Mouse (Mus musculus) MEL (cell line): ENCODE measurements at regions not wholly inside any gene's neighbourhood (a gene's known extent, or its start where the extent isn't known, plus 50 kb on each side); places are given as distances from the start of the nearest gene placed in this dataset.

Experiments used
- DNase-seq: peaks from one replicate; pipeline ENCODE4 v3.0.0; 2011; ENCODE audit warnings: low read depth, low spot score
- H3K27ac ChIP-seq: 2 replicates; pipeline ENCODE4 v1.5.1; 2012; ENCODE audit warnings: low read depth, mild to moderate bottlenecking, control low read depth, low read length, moderate library complexity; ENCODE audit not compliant: control insufficient read depth
- H3K27me3 ChIP-seq, 2 experiments: fragments of 150-350 bp in 1 of 2; sonication (generic) in 1 of 2; 2 replicates each; pipeline ENCODE4 v1.6.1; 2012; ENCODE audit warnings: low read length in 2 of 2, mild to moderate bottlenecking in 2 of 2, improper control_type of control experiment in 1 of 2, moderate library complexity in 1 of 2; ENCODE audit not compliant: insufficient read depth in 2 of 2, control insufficient read depth in 1 of 2
- H3K36me3 ChIP-seq, 2 experiments: 2 replicates each; pipeline ENCODE4 v1.6.1; 2012 to 2014; ENCODE audit warnings: low read length in 2 of 2, improper control_type of control experiment in 1 of 2, inconsistent platforms in 1 of 2, mild to moderate bottlenecking in 1 of 2; ENCODE audit not compliant: insufficient read depth in 2 of 2, control insufficient read depth in 1 of 2
- H3K4me1 ChIP-seq, 2 experiments: fragments of 150-350 bp in 1 of 2; sonication (generic) in 1 of 2; 2 replicates each; pipeline ENCODE4 v1.6.1; 2012; ENCODE audit warnings: low read length in 2 of 2, improper control_type of control experiment in 1 of 2, mild to moderate bottlenecking in 1 of 2; ENCODE audit not compliant: insufficient read depth in 2 of 2, control insufficient read depth in 1 of 2
- H3K4me3 ChIP-seq, 2 experiments: fragments of 150-350 bp in 1 of 2; sonication (generic) in 1 of 2; 2 replicates each; pipeline ENCODE4 v1.5.1; 2012; ENCODE audit warnings: low read depth in 2 of 2, low read length in 2 of 2, mild to moderate bottlenecking in 2 of 2, moderate library complexity in 2 of 2, control low read depth in 1 of 2, improper control_type of control experiment in 1 of 2; ENCODE audit not compliant: control insufficient read depth in 1 of 2, insufficient read depth in 1 of 2
- H3K79me2 ChIP-seq: 2 replicates; pipeline ENCODE4 v1.6.1; 2012; ENCODE audit warnings: mild to moderate bottlenecking, low read length, moderate library complexity; ENCODE audit not compliant: control insufficient read depth, poor library complexity, insufficient read depth
- H3K9ac ChIP-seq: 2 replicates; pipeline ENCODE4 v1.6.1; 2012; ENCODE audit warnings: low read depth, mild to moderate bottlenecking, control low read depth, low read length, moderate library complexity; ENCODE audit not compliant: control insufficient read depth, poor library complexity, severe bottlenecking
- H3K9me3 ChIP-seq: fragments of 150-350 bp; sonication (generic); replicated peaks from 2 replicates; pipeline ENCODE4 v1.6.1; 2012; ENCODE audit warnings: mild to moderate bottlenecking, low read length, improper control_type of control experiment, moderate library complexity; ENCODE audit not compliant: insufficient read depth
- BHLHE40 ChIP-seq: IDR thresholded peaks from 2 replicates; pipeline ENCODE4 v1.6.1; 2012; ENCODE audit warnings: low read depth, mild to moderate bottlenecking, inconsistent platforms, low read length, improper control_type of control experiment, borderline replicate concordance
- CHD2 ChIP-seq: IDR thresholded peaks from 2 replicates; pipeline ENCODE4 v1.6.1; 2011; ENCODE audit warnings: low read length, improper control_type of control experiment
- ELF1 ChIP-seq: IDR thresholded peaks from 2 replicates; pipeline ENCODE4 v1.6.1; 2014; ENCODE audit warnings: low read depth, mild to moderate bottlenecking, inconsistent platforms, low read length, improper control_type of control experiment, moderate library complexity
- EP300 ChIP-seq, 2 experiments: IDR thresholded peaks; 2 replicates each; pipeline ENCODE4 v1.6.1; 2011; ENCODE audit warnings: improper control_type of control experiment in 2 of 2, low read length in 2 of 2, low read depth in 1 of 2, mild to moderate bottlenecking in 1 of 2
- GABPA ChIP-seq: IDR thresholded peaks from 2 replicates; pipeline ENCODE4 v1.6.1; 2012; ENCODE audit warnings: low read depth, mild to moderate bottlenecking, inconsistent platforms, low read length, improper control_type of control experiment, moderate library complexity
- GATA1 ChIP-seq: IDR thresholded peaks from 2 replicates; pipeline ENCODE4 v1.6.1; 2011; ENCODE audit warnings: low read depth, low read length, improper control_type of control experiment
- JUND ChIP-seq: IDR thresholded peaks from 2 replicates; pipeline ENCODE4 v1.6.1; 2011; ENCODE audit warnings: low read depth, mild to moderate bottlenecking, improper control_type of control experiment, low read length
- KAT2A ChIP-seq: conservative IDR thresholded peaks from 2 replicates; pipeline ENCODE4 v1.6.1; 2012; ENCODE audit warnings: low read depth, low read length, improper control_type of control experiment, inconsistent platforms
- MAFK ChIP-seq: IDR thresholded peaks from 2 replicates; pipeline ENCODE4 v1.6.1; 2011; ENCODE audit warnings: low read depth, mild to moderate bottlenecking, low read length, improper control_type of control experiment, borderline replicate concordance
- MXI1 ChIP-seq: IDR thresholded peaks from 2 replicates; pipeline ENCODE4 v1.6.1; 2011; ENCODE audit warnings: mild to moderate bottlenecking, low read depth, low read length, improper control_type of control experiment
- MYC ChIP-seq: IDR thresholded peaks from 2 replicates; pipeline ENCODE4 v1.6.1; 2011; ENCODE audit warnings: low read depth, mild to moderate bottlenecking, low read length, improper control_type of control experiment, moderate library complexity
- NELFE ChIP-seq: IDR thresholded peaks from 2 replicates; pipeline ENCODE4 v1.6.1; 2011; ENCODE audit warnings: low read depth, low read length, improper control_type of control experiment
- NRF1 ChIP-seq: IDR thresholded peaks from 2 replicates; pipeline ENCODE4 v1.6.1; 2014; ENCODE audit warnings: low read depth, mild to moderate bottlenecking, inconsistent platforms, low read length, improper control_type of control experiment, moderate library complexity; ENCODE audit not compliant: poor library complexity, insufficient read depth, severe bottlenecking
- POLR2A ChIP-seq, 2 experiments: IDR thresholded peaks; 2 replicates each; pipeline ENCODE4 v1.6.1; 2011 to 2012; ENCODE audit warnings: low read length in 2 of 2, mild to moderate bottlenecking in 2 of 2, control low read depth in 1 of 2, improper control_type of control experiment in 1 of 2, low read depth in 1 of 2, moderate library complexity in 1 of 2; ENCODE audit not compliant: control insufficient read depth in 1 of 2, insufficient read depth in 1 of 2, poor library complexity in 1 of 2
- POLR2AphosphoS2 ChIP-seq: IDR thresholded peaks from 2 replicates; pipeline ENCODE4 v1.6.1; 2011; ENCODE audit warnings: low read length, improper control_type of control experiment
- POLR2AphosphoS5 ChIP-seq: IDR thresholded peaks from 2 replicates; pipeline ENCODE4 v1.6.1; 2012; ENCODE audit warnings: low read depth, borderline replicate concordance, mild to moderate bottlenecking, inconsistent platforms, low read length, moderate library complexity, mixed read lengths
- SIN3A ChIP-seq: IDR thresholded peaks from 2 replicates; pipeline ENCODE4 v1.6.1; 2012; ENCODE audit warnings: low read length, improper control_type of control experiment, inconsistent platforms
- SMC3 ChIP-seq: IDR thresholded peaks from 2 replicates; pipeline ENCODE4 v1.6.1; 2011; ENCODE audit warnings: low read depth, low read length, improper control_type of control experiment
- TAL1 ChIP-seq: IDR thresholded peaks from 2 replicates; pipeline ENCODE4 v1.6.1; 2012; ENCODE audit warnings: mild to moderate bottlenecking, inconsistent platforms, low read length, moderate library complexity, mixed read lengths
- TCF12 ChIP-seq: IDR thresholded peaks from 2 replicates; pipeline ENCODE4 v1.6.1; 2014; ENCODE audit warnings: low read depth, mild to moderate bottlenecking, inconsistent platforms, low read length, improper control_type of control experiment, moderate library complexity
- UBTF ChIP-seq: IDR thresholded peaks from 2 replicates; pipeline ENCODE4 v1.6.1; 2012; ENCODE audit warnings: low read depth, mild to moderate bottlenecking, inconsistent platforms, low read length, improper control_type of control experiment, moderate library complexity, borderline replicate concordance; ENCODE audit not compliant: insufficient read depth
- USF2 ChIP-seq, 2 experiments: IDR thresholded peaks; 2 replicates each; pipeline ENCODE4 v1.6.1; 2011 to 2012; ENCODE audit warnings: improper control_type of control experiment in 2 of 2, low read length in 2 of 2, borderline replicate concordance in 1 of 2, inconsistent platforms in 1 of 2, low read depth in 1 of 2, mild to moderate bottlenecking in 1 of 2; ENCODE audit not compliant: insufficient read depth in 1 of 2
- ZMIZ1 ChIP-seq: IDR thresholded peaks from 2 replicates; pipeline ENCODE4 v1.6.1; 2012; ENCODE audit warnings: low read depth, mild to moderate bottlenecking, inconsistent platforms, low read length, improper control_type of control experiment, moderate library complexity

- H3K4me3 ChIP-seq: no peak overlapping the region
- H3K9ac ChIP-seq: no peak overlapping the region
- DNase-seq: no peak
- H3K79me2 ChIP-seq: no peaks in the 10 kb centered on the region
- no peak overlapping the region for H3K27ac ChIP-seq
- peaks cover 0 to 6% of the 10 kb centered on the region in 2 experiments; a peak in 2 of 4 replicates for H3K4me1 ChIP-seq
- no peaks in the 10 kb centered on the region for H3K9me3 ChIP-seq
- TF ChIP-seq POLR2AphosphoS5 (no peak), MAFK (no peak), GABPA (no peak), POLR2AphosphoS2 (no peak), USF2 (IDR thresholded peaks at IDR 0.05; ENCODE audit: borderline replicate concordance in 1 of 2, insufficient read depth in 1 of 2, low read depth in 1 of 2, low read length in 2 of 2) (no peak), MXI1 (no peak)
- H3K27me3 ChIP-seq: no peaks in the 10 kb centered on the region
- H3K36me3 ChIP-seq: no peaks in the 10 kb centered on the region; a peak in 1 of 4 replicates
Observed at GRCm38 (mm10) chr2:128325456-128325855, 199.6 kb downstream of the Bcl2l11 start.

- H3K4me3 ChIP-seq: no peak overlapping the region
- no peak overlapping the region for H3K9ac ChIP-seq
- TF ChIP-seq SMC3 (no peak), POLR2A (IDR thresholded peaks at IDR 0.05; ENCODE audit: control insufficient read depth in 1 of 2, insufficient read depth in 1 of 2, low read depth in 1 of 2, low read length in 2 of 2, poor library complexity in 1 of 2) (no peak), KAT2A (no peak), SIN3A (no peak), UBTF (no peak), POLR2AphosphoS2 (no peak), GABPA (no peak), ELF1 (no peak), ZMIZ1 (no peak), CHD2 (no peak), USF2 (IDR thresholded peaks at IDR 0.05; ENCODE audit: borderline replicate concordance in 1 of 2, insufficient read depth in 1 of 2, low read depth in 1 of 2, low read length in 2 of 2) (no peak)
- no peaks in the 10 kb centered on the region for H3K27me3 ChIP-seq
- DNase-seq: no peak
- no peak overlapping the region for H3K27ac ChIP-seq
- no peaks in the 10 kb centered on the region for H3K9me3 ChIP-seq
- no peaks in the 10 kb centered on the region for H3K36me3 ChIP-seq
- no peaks in the 10 kb centered on the region for H3K4me1 ChIP-seq
- H3K79me2 ChIP-seq: no peaks in the 10 kb centered on the region
Observed at GRCm38 (mm10) chr2:128330833-128331232, 205.0 kb downstream of the Bcl2l11 start.

- TF ChIP-seq TCF12 (no peak), JUND (no peak), GATA1 (no peak), BHLHE40 (no peak), EP300 (IDR thresholded peaks at IDR 0.05; ENCODE audit: low read depth in 1 of 2, low read length in 2 of 2) (no peak), POLR2AphosphoS2 (no peak), NELFE (no peak), SIN3A (no peak), CHD2 (no peak), NRF1 (no peak), POLR2AphosphoS5 (no peak), TAL1 (no peak), MYC (no peak), ELF1 (no peak)
- no peak overlapping the region for H3K27ac ChIP-seq
- H3K9ac ChIP-seq: no peak overlapping the region
- H3K4me3 ChIP-seq: no peak overlapping the region
- H3K27me3 ChIP-seq: no peaks in the 10 kb centered on the region
- H3K4me1 ChIP-seq: no peaks in the 10 kb centered on the region
- DNase-seq: no peak
- no peaks in the 10 kb centered on the region for H3K9me3 ChIP-seq
- H3K36me3 ChIP-seq: no peaks in the 10 kb centered on the region
- H3K79me2 ChIP-seq: no peaks in the 10 kb centered on the region
Observed at GRCm38 (mm10) chr2:128331275-128331674, 205.4 kb downstream of the Bcl2l11 start.
